Mouse (Mus musculus): ENCODE measurements around the gene Ly75. TPM values are rescaled to one million over a fixed set of nuclear protein-coding genes. Genes with fewer than 3 reads are reported as not detected.

Gene Ly75
- polyA plus RNA-seq (2015; fragmentation: Illumina TruSeq; extraction: RNeasy Lipid Tissue Mini Kit (QIAGEN cat#74804); ENCODE audit: insufficient read depth, low read depth, low replicate concordance), result 0.37 TPM

GRCm38 (mm10) chr2:60382858-60383669 lies at the start of gene Ly75:
Ly75 (minus strand) TSS chr2:60383303.

GRCm38 (mm10) chr2:60284467-60284821 lies 98.7 kb downstream of the Ly75 start, which contains the start of gene Cd302:
Cd302 (minus strand) TSS chr2:60284488.

Other genes with a start within 250 kb of the Ly75 start
- gene Baz2b, start 173.5 kb downstream of the Ly75 start, polyA plus RNA-seq (2015; fragmentation: Illumina TruSeq; extraction: RNeasy Lipid Tissue Mini Kit (QIAGEN cat#74804); ENCODE audit: insufficient read depth, low read depth, low replicate concordance), result 13.7 TPM
- 12.2 TPM for gene March7, start 173.4 kb downstream of the Ly75 start, polyA plus RNA-seq (2015; fragmentation: Illumina TruSeq; extraction: RNeasy Lipid Tissue Mini Kit (QIAGEN cat#74804); ENCODE audit: insufficient read depth, low read depth, low replicate concordance)
- 8.2 TPM for gene Cd302, start 98.8 kb downstream of the Ly75 start, polyA plus RNA-seq (2015; fragmentation: Illumina TruSeq; extraction: RNeasy Lipid Tissue Mini Kit (QIAGEN cat#74804); ENCODE audit: insufficient read depth, low read depth, low replicate concordance)
- gene Pla2r1, start 170.0 kb upstream of the Ly75 start, polyA plus RNA-seq (2015; fragmentation: Illumina TruSeq; extraction: RNeasy Lipid Tissue Mini Kit (QIAGEN cat#74804); ENCODE audit: insufficient read depth, low read depth, low replicate concordance), result 2.3 TPM